Mouse (Mus musculus) liver, adult (tissue): ENCODE data around the gene Gas6.

Source experiments
- GATA4 ChIP-seq: IDR thresholded peaks from 2 replicates; pipeline ENCODE4 v1.6.1; 2014; ENCODE audit warnings: mild to moderate bottlenecking, low read length; ENCODE audit not compliant: insufficient replicate concordance

The Gas6 gene

DNA sequence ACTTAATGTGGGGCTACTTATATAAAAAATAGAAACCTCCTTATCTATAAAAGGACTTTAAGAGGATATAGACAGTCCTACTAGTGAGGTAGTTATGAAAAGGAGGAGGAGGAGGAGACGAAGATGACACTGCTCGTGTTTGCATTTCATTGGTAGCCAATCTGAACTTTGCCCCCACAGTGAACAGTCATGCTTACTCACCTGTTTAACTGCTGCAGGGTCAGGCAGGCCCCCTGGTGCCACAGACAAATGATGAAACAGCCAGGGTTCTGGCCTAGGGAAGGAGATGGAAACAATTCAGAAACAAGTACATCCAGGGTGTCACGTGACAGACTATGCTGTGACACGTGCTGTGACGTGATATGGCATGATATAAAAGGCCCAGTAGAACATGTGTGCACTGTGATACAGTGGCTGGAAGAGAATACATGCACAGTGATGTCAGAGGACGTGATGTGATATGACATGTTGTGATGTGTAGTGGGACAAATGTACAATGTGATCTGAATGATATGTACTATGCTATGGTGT lies 42.5 kb downstream of the Gas6 start:
- no peak for TF ChIP-seq GATA4

DNA sequence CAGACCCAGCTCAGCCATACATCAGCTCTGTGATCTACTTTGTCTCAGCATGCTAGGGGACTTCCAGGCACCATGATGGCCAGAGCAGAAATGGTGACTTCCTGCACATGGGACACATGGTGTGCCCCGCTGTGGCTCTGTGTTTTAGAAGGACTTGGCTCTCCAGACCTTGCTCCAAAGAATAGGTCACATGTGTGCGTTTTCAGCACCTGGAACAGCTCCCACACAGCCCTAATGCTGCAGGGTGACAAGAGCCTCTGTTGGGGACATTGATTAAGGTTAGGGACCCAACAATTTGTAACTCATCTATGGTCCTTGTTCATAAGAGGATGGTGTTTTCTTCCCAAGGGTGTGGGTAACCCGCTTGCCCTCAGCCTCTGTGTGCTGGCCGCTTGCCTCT lies 46.1 kb downstream of the Gas6 start:
- TF ChIP-seq GATA4: no peak

DNA sequence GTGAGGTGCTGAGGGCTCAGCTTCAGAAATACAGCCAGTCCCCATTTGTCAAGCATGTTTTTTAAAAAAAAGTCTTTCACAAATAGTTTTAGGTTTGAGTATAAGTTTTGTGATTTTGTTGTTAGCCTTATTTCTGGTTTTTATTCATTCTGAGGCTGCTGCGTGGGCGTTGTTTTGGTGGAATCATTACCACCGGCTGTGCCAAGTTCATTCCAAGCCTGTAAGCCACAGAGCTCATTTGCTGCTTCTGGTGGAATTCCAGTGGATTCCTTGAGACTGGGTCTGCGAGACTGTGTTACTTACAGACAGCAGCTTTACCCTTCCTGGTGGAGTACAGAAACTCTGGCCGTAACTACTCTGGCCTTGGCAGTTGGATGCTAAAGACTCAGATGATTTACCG lies 47.8 kb downstream of the Gas6 start:
- no peak for TF ChIP-seq GATA4

DNA sequence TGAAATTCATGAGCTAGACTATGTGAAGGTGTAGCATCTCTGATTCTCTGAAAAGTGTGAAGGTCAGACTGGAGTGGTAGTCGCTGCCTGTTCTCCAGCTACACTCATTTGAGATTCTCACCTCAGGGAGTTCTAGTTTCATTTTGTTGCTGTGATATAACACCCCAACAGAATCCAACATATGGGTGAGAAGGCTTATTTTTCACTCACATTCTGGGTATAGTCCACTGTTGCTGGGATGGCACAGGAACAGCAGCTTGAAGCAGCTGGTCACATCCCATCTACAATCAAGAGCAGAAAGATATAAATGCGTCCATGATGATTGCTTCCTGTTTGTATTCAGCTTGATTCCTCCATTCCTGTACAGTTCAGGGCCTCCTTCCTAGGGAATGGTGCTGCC lies 52.1 kb downstream of the Gas6 start:
- no peak for TF ChIP-seq GATA4

DNA sequence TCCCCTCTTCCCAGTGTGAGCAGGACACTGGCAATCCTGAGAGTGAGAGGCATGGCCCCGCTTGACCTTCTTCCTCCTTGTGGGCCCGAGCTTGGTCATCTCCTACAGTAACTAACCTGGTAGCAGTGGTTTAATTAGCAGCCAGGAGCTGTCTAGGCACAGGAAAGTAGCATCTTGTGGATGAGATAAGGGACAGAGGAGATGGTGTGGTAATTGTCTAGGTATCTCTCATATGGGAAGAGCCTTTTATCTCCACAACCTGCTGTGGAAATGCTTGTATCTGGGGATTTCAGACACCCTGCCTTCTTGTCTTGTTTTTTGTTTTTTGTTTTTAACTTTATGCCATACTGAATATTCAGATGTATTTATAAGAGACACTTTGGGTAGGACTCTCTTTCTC lies 56.8 kb downstream of the Gas6 start:
- TF ChIP-seq GATA4: no peak

DNA sequence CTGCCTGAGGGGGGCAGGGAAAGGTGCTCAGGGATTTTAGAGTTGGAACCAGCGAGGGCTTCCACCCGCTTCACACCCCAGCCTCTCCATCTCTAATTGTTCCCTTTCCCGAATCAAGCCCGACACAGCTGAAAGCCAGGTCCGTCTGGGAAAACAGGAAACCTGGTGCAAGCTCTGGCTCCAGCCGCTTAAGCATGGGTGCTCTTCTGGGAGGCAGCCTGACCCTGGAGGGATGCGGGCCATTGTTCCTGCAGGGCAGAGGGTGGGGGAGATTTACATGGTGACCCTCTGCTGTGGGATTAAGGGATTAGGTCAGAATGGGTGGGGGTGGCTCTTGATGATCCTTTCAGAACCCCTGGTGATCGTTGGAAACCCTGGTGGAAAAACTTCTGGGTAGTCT lies 58.2 kb downstream of the Gas6 start:
- no peak for TF ChIP-seq GATA4

DNA sequence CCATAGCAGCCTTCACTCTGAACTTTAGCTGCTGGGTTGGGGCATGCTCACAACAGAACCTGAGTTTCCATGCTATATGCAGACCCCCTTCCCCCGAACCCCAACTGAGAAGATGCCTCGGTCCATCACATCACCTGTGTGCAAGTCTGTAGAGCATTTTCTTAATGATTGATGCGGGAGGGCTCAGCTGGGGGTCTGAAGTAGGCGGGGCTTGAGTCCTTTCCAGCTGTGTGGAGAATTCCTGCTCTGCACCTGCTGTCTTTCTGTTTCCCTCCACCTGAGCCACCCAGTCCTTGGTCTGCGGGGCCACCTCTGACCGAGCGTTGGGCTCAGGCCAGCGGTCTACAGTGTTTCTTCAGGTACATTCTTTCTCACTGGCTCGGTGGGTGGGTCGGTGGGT lies 59.4 kb downstream of the Gas6 start, which contains the start of gene Tmem255b:
Gene Tmem255b, plus strand, starts transcription at position 301 of the 400 bp plus-strand sequence.
- no peak for TF ChIP-seq GATA4

DNA sequence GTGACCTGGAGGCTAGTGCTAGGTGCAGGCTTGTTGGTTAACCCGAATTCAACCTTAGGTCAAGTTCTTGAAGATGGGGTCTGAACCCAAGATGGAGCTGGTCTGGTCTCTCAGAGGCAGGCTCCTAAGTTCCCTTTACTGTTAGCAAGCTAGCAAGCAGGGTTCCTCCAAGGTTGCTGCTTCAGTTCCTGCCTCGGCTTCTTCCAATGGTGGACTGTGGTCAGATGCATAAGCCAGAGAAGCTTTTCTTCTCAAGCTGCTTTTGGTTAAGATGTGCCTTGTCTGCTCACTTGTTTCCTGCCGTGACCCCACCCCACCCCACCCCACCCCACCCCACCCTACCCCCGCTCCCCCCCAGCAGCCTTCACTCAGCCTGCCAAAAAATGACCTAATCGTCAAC lies 61.2 kb downstream of the Gas6 start:
- no peak for TF ChIP-seq GATA4

DNA sequence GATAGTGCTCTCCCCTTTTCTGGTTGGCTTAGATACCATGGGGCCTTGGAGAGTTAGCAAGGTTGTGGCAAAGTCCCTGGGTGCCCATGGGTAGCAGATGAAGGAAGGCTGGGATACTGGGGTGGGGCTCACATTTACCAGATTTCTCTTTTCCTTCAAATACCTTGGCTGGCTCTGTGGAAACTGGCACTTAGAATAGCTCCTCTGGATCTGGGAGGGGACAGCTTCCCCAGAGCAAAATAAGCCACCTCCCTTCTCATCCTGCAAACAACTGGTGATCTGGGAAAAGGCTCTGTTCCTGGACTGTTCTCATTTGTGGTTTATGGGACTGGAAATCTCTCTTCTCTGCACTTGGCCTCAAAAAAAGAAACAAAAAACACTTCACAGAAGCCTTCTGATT lies 63.4 kb downstream of the Gas6 start:
- no peak for TF ChIP-seq GATA4

DNA sequence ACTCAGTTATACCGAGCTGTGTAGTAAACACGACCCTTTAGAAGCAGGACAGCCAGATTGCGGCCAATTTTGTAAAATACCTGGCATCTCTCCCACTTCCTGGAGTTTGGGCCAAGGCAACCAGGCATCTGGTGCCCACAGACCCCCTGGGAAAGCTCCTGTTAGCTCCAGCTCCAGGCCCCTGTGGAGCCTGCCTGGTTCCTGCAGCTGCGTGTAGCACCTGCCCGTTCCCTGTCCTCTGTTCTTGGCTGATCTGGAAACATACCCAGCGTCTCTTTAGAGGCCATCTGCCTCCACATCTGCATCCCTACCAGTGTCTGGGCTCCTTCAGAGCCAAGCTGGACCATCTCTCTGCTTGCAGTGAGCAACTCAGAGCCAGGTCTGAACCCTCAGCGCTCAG lies 63.9 kb downstream of the Gas6 start:
- no peak for TF ChIP-seq GATA4

DNA sequence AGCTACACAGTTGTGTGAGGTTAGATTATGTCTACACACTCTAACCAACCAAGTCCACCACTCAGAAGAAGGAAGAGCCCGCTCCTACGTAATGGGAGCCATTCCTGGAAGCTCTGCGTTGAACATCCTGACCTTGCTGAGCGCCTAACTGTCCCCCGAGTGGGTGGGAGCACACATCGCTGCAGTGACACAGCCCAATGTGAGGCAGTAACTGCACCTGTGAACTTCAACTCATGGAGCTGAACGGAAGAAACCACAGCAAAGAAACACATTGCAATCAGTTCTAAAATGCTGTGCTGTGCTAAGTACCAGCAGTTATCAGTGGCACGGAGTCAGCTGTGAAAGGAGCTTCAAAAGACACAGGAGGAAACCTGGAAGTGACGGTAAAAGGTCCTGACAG lies 66.1 kb downstream of the Gas6 start:
- no peak for TF ChIP-seq GATA4

DNA sequence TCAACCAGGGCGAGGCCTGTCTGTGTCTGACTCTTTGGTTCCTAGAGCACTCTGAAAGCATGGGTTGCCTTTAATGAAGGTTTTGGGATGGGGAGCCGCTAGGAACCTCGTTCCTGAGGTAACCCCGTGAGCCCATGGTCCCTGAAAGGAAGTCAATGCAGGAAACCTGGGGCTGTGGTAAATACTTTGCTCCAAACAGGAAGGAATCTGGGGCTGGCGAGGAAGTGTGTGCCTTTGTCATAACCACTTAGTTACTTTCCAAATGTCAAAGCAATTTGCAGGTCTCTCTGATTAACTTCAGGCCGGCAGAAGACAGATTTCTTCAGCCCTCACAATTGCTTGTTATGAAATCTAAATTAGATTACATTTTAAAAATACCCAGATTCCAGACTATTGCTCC lies 66.9 kb downstream of the Gas6 start:
- TF ChIP-seq GATA4: no peak

DNA sequence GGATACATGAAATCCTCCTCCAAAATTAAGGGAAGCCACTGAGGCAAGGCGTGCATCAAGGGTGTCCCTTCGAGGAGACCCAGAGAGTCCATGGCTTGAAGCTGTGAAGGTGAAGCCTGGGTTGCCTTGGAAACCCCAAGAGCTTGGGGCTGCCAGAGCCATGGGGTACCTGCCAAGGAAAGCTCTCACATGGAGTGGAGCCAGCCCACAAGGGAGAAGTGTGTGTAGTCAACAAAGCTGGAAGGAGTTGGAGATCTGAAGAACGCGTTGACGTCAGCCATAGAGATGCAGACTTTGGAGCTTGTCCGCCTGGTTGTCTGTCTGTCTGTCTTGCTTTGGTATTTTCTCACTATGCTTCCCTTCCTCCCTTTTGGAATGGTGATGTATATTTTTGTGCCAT lies 73.3 kb downstream of the Gas6 start:
- TF ChIP-seq GATA4: no peak

DNA sequence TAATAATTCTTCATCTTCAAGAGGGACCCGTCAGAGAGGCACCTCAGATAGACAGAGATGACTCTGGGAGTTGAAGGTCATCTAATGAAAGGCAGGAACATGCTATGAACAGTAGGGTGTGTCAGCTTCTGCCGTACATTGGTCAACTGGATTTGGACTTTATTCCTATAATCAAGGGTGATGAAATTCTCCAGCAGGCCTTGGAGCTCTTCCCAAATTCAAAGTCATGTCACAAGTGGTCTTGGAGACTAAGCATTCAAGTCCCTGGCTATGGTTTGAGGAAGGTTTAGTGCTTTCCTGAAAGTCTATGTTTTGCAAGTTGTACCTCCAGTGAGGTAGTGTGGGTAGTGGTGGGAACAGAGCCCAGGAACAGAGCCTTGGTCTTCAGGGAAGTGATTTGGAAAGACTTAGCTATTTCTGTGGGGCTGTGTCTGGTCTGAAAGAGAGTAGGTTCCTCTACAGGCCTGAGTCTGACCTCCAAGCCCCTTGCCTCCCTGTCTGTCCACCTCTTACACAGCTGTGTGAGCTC lies 75.1 kb downstream of the Gas6 start:
- no peak for TF ChIP-seq GATA4

DNA sequence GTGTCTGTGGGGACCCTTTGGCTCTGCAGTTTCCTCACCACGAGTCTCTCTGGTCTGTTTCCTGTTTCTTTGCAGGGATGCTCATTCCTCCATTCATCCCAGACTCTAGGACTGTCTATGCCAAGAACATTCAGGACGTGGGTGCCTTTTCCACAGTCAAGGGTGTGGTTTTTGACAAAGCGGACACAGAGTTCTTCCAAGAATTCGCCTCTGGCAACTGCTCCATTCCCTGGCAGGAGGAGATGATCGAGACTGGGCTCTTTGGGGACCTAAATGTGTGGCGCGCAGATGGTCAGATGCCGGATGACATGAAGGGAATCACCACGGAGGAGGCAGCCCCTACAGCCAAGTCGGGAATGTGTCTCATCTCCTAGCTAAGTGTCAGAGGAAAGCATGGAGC lies 78.4 kb downstream of the Gas6 start:
- no peak for TF ChIP-seq GATA4
